In the genomic region with DNA sequence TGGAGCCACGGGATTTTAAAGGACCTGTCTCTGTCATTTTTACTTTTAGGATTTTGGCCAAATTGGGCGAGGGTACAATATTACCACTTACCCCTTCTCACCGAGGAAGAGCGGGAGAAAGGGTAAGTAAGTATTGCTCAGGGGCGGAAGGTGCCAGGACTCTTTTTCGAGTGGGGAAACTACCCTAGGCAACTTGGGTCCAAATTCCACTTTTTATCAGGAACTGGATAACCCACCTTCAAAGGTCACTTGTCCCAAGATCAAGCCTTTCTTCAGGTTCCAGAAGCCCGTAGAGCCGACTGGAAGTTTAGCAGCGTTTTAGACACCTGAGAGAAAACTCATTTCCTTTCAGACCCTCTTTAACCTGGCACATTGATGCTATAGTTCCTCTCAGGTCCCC, we compare ENCODE assay signal across 7 mouse cellular contexts. TPM values are rescaled to one million over a fixed set of nuclear protein-coding genes. Genes with fewer than 3 reads are reported as not detected.
A peak's percentile ranks its signal among the peaks of the same experiment; 100 is the strongest.
DNase-seq lines count a peak whose midpoint lies in the region; ATAC-seq and TF ChIP-seq lines count a peak whose summit lies in the region.

No protein-coding gene starts in this region.

- no peak for ATAC-seq in forebrain, embryonic 14.5 days
- ATAC-seq in liver, embryonic 11.5 days (replicated peaks; ENCODE audit: low FRiP score), result no peak
- ATAC-seq in megakaryocyte-erythroid progenitor cell, adult 5-6 weeks (replicated peaks; ENCODE audit: low FRiP score, low TSS enrichment, poor library complexity, severe bottlenecking), result no peak

- peak overlapping the region; percentile 76 for H3K9ac ChIP-seq in forebrain, embryonic 14.5 days (ENCODE audit: low read length)
- H3K9ac ChIP-seq in liver, embryonic 11.5 days (ENCODE audit: low read depth, low read length), result peak overlapping the region; percentile 91

- DNase-seq in testis, postnatal 14 days (ENCODE audit: low spot score), result no peak
- no peak for DNase-seq in forebrain, embryonic 14.5 days (ENCODE audit: low spot score)
- DNase-seq in liver, embryonic 11.5 days (ENCODE audit: low spot score), result no peak
- DNase-seq in T-cell, adult 2 months (ENCODE audit: low spot score), result no peak
- no peak for DNase-seq in cerebellum, adult 18-20 months

- H3K4me1 ChIP-seq in testis, adult 2 months (ENCODE audit: control insufficient read depth, insufficient read depth, low read length), result peaks cover 5% of the 10 kb centered on the region
- H3K4me1 ChIP-seq in forebrain, embryonic 14.5 days (ENCODE audit: control insufficient read depth, insufficient read depth, low read length), result no peaks in the 10 kb centered on the region
- H3K4me1 ChIP-seq in liver, embryonic 11.5 days (replicated peaks; ENCODE audit: control insufficient read depth, insufficient read depth, low read length), result peaks cover 3% of the 10 kb centered on the region

- peak overlapping the region; percentile 68 for H3K4me2 ChIP-seq in forebrain, embryonic 14.5 days (ENCODE audit: low read length)
- H3K4me2 ChIP-seq in liver, embryonic 11.5 days, result peak overlapping the region; percentile 78

- peak overlapping the region; percentile 63 for H3K27ac ChIP-seq in testis, adult 2 months (ENCODE audit: control insufficient read depth, insufficient read depth, low read depth, low read length)
- no peak overlapping the region for H3K27ac ChIP-seq in forebrain, embryonic 14.5 days (ENCODE audit: low read depth, low read length)
- H3K27ac ChIP-seq in liver, embryonic 11.5 days (ENCODE audit: low read depth, low read length), result peak overlapping the region; percentile 65; the same call in 1 of the 2 replicates

- H3K36me3 ChIP-seq in testis, adult 2 months (ENCODE audit: control insufficient read depth, insufficient read depth, low read length), result no peaks in the 10 kb centered on the region; the same call in 1 of the 2 replicates
- no peaks in the 10 kb centered on the region for H3K36me3 ChIP-seq in forebrain, embryonic 14.5 days (ENCODE audit: control insufficient read depth, insufficient read depth, low read length)
- H3K36me3 ChIP-seq in liver, embryonic 11.5 days (ENCODE audit: control insufficient read depth, insufficient read depth, low read length), result no peaks in the 10 kb centered on the region

- no peaks in the 10 kb centered on the region for H3K9me3 ChIP-seq in forebrain, embryonic 14.5 days (replicated peaks; ENCODE audit: control insufficient read depth, low read length)
- 0 out of 2 replicates have a peak, but pooled peaks cover 2% of the 10 kb centered on the region for H3K9me3 ChIP-seq in liver, embryonic 11.5 days (ENCODE audit: control insufficient read depth, low read length)

- TF ChIP-seq CTCF in testis, adult 2 months (IDR thresholded peaks at IDR 0.05; ENCODE audit: control insufficient read depth, insufficient read depth, insufficient replicate concordance, low read depth, low read length), result no peak

- H3K27me3 ChIP-seq in testis, adult 2 months (ENCODE audit: control insufficient read depth, insufficient read depth, low read length), result no peaks in the 10 kb centered on the region
- no peaks in the 10 kb centered on the region for H3K27me3 ChIP-seq in forebrain, embryonic 14.5 days (replicated peaks; ENCODE audit: control insufficient read depth, insufficient read depth, low read length)
- H3K27me3 ChIP-seq in liver, embryonic 11.5 days (replicated peaks; ENCODE audit: control insufficient read depth, insufficient read depth, low read length), result no peaks in the 10 kb centered on the region

- H3K4me3 ChIP-seq in testis, adult 2 months (ENCODE audit: control insufficient read depth, low read depth, low read length), result peak overlapping the region; percentile 95
- H3K4me3 ChIP-seq in forebrain, embryonic 14.5 days (ENCODE audit: low read depth, low read length), result peak overlapping the region; percentile 64
- H3K4me3 ChIP-seq in liver, embryonic 11.5 days (ENCODE audit: low read depth, low read length), result peak overlapping the region; percentile 79

- 17% methylated on average over 9 of the region's 9 CpGs for WGBS in forebrain, embryonic 14.5 days
- WGBS in liver, embryonic 11.5 days, result 10% methylated on average over 9 of the region's 9 CpGs

- no peak for TF ChIP-seq POLR2A in testis, adult 2 months (IDR thresholded peaks at IDR 0.05; ENCODE audit: control insufficient read depth, low read depth, low read length)

RNA-seq across cellular contexts. Expression of a gene that starts 0.6 kb away (rescaled TPM):
- 45.4 and 45.7 TPM in 2 replicates for polyA plus RNA-seq in testis, adult 2 months (2012; rRNA removed)
- polyA plus RNA-seq in forebrain, embryonic 14.5 days (2014; fragmentation: Nextera tagmentation; extraction: Ambion mirVana), result 6.3 and 6.9 TPM in 2 replicates
- 12.3 and 15.6 TPM in 2 replicates for polyA plus RNA-seq in liver, embryonic 11.5 days (2014; fragmentation: Nextera tagmentation; extraction: Ambion mirVana)
- 10.1 and 11.4 TPM in 2 replicates for total RNA-seq in megakaryocyte-erythroid progenitor cell, adult 5-6 weeks (2014; fragmentation: Nextera tagmentation)
- total RNA-seq in megakaryocyte-erythroid progenitor cell, adult 5-6 weeks (2017), result 1.3 and 5.6 TPM in 2 replicates
